Mouse (Mus musculus): ENCODE data around the gene Cyth1. TPM values are rescaled to one million over a fixed set of nuclear protein-coding genes. Genes with fewer than 3 reads are reported as not detected.

Gene Cyth1
- polyA plus RNA-seq, 1 experiment = 16.1 TPM

DNA sequence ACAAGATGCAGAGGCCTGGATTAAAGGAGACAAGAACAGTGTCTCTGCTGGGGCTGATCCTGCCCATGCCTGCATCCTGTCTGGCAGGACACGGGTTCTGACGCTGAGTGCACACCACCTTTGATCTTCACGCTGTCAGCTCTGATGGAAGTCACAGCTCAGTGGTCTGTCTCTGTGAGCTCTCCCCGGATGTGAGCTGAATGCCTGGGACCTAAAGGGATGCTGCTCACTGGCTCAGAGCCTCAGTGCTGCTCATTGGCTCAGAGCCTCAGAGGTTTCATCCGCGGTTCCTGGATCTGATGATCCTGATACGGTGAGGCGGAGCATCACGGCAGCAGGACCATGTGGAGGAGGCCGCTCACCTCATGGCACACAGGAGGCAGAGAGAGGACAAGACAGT lies 86.1 kb downstream of the Cyth1 start:
- Histone ChIP-seq H3ac (ENCODE audit: control insufficient read depth, insufficient read length) (no peak overlapping the region), H3K4me2 (ENCODE audit: low read depth) (no peak overlapping the region), H3K4me3 (no peak overlapping the region), H3K36me3 (ENCODE audit: control insufficient read depth, insufficient read depth) (peaks cover 2% of the 10 kb centered on the region), H3K27me3 (ENCODE audit: control insufficient read depth, insufficient read depth, insufficient read length) (no peaks in the 10 kb centered on the region), H3K79me2 (ENCODE audit: control insufficient read depth, insufficient read depth) (no peaks in the 10 kb centered on the region)
- TF ChIP-seq MYOD1 (IDR thresholded peaks at IDR 0.05; ENCODE audit: control insufficient read depth in 1 of 3, insufficient read length in 2 of 3, low read depth in 2 of 3) = no peak
- TF ChIP-seq POLR2A (IDR thresholded peaks at IDR 0.05; ENCODE audit: insufficient read length, low read depth) = no peak
- TF ChIP-seq MYOG (IDR thresholded peaks at IDR 0.05; ENCODE audit: control insufficient read depth in 1 of 3, insufficient read depth in 1 of 3, insufficient read length in 2 of 3, low read depth in 2 of 3) = no peak
- no peak for TF ChIP-seq REST (IDR thresholded peaks at IDR 0.05; ENCODE audit: insufficient read depth, insufficient read length)
- peak; percentile 25 for TF ChIP-seq POLR2AphosphoS2 (IDR thresholded peaks at IDR 0.05; ENCODE audit: insufficient read length, low read depth)
- TF ChIP-seq E2F4 (IDR thresholded peaks at IDR 0.05; ENCODE audit: insufficient read depth) = no peak

- no peaks in the 10 kb centered on the region for H3K36me3 ChIP-seq (ENCODE audit: control insufficient read depth, insufficient read depth)
- H3K4me3 ChIP-seq = no peak overlapping the region
- TF ChIP-seq POLR2AphosphoS2 (IDR thresholded peaks at IDR 0.05; ENCODE audit: insufficient read length, low read depth) (no peak), TCF12 (IDR thresholded peaks at IDR 0.05; ENCODE audit: insufficient read depth, poor library complexity, severe bottlenecking) (no peak), TCF3 (IDR thresholded peaks at IDR 0.05; ENCODE audit: insufficient read length, low read depth) (no peak), MYOD1 (IDR thresholded peaks at IDR 0.05; ENCODE audit: control insufficient read depth in 1 of 3, insufficient read length in 2 of 3, low read depth in 2 of 3) (no peak), SRF (IDR thresholded peaks at IDR 0.05; ENCODE audit: control insufficient read depth, insufficient read length, low read depth) (no peak), MAX (IDR thresholded peaks at IDR 0.05; ENCODE audit: low read depth) (no peak), MYOG (IDR thresholded peaks at IDR 0.05; ENCODE audit: control insufficient read depth in 1 of 3, insufficient read depth in 1 of 3, insufficient read length in 2 of 3, low read depth in 2 of 3) (no peak), USF1 (IDR thresholded peaks at IDR 0.05; ENCODE audit: low read depth) (no peak), REST (IDR thresholded peaks at IDR 0.05; ENCODE audit: insufficient read depth, insufficient read length) (no peak), CEBPB (IDR thresholded peaks at IDR 0.05; ENCODE audit: insufficient read depth, poor library complexity, severe bottlenecking) (no peak), POLR2A (IDR thresholded peaks at IDR 0.05; ENCODE audit: insufficient read length, low read depth) (no peak)
- H3ac ChIP-seq (ENCODE audit: control insufficient read depth, insufficient read length) = no peak overlapping the region
- no peak overlapping the region for H3K4me2 ChIP-seq (ENCODE audit: low read depth)
- H3K27me3 ChIP-seq (ENCODE audit: control insufficient read depth, insufficient read depth, insufficient read length) = no peaks in the 10 kb centered on the region
- no peaks in the 10 kb centered on the region for H3K79me2 ChIP-seq (ENCODE audit: control insufficient read depth, insufficient read depth)
These were observed 87.2 kb downstream of the Cyth1 start for GRCm38 (mm10) chr11:118161240-118161639.

GRCm38 (mm10) chr11:118160763-118161162 lies 87.6 kb downstream of the Cyth1 start:
- H3K79me2 ChIP-seq (ENCODE audit: control insufficient read depth, insufficient read depth) = no peaks in the 10 kb centered on the region
- H3K4me2 ChIP-seq (ENCODE audit: low read depth) = no peak overlapping the region
- no peak overlapping the region for H3K4me3 ChIP-seq
- no peak overlapping the region for H3ac ChIP-seq (ENCODE audit: control insufficient read depth, insufficient read length)
- H3K27me3 ChIP-seq (ENCODE audit: control insufficient read depth, insufficient read depth, insufficient read length) = no peaks in the 10 kb centered on the region
- no peaks in the 10 kb centered on the region for H3K36me3 ChIP-seq (ENCODE audit: control insufficient read depth, insufficient read depth)
- TF ChIP-seq E2F4 (IDR thresholded peaks at IDR 0.05; ENCODE audit: insufficient read depth) (no peak), MYOG (IDR thresholded peaks at IDR 0.05; ENCODE audit: control insufficient read depth in 1 of 3, insufficient read depth in 1 of 3, insufficient read length in 2 of 3, low read depth in 2 of 3) (no peak), USF1 (IDR thresholded peaks at IDR 0.05; ENCODE audit: low read depth) (no peak), POLR2A (IDR thresholded peaks at IDR 0.05; ENCODE audit: insufficient read length, low read depth) (no peak)

DNA sequence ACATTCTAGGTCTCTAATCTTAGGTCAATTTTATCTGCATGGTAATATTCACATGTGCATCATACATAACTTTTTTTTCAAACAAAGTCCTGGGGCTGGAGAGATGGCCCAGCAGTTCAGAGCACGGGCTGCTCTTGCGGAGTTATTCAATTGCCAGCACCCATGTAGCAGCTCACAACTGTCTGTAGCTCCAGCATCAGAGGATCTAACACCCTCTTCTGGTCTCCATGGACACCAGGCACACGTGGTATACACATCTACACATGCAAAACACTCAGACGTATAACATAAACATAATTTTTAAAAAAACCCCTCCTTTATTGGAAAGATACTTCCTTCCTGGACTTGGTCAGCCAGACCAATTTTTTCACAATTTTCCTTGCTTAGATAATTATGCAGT lies 89.6 kb downstream of the Cyth1 start:
- TF ChIP-seq MAX (IDR thresholded peaks at IDR 0.05; ENCODE audit: low read depth) = no peak
- TF ChIP-seq SRF (IDR thresholded peaks at IDR 0.05; ENCODE audit: control insufficient read depth, insufficient read length, low read depth) = no peak
- no peak for TF ChIP-seq POLR2A (IDR thresholded peaks at IDR 0.05; ENCODE audit: insufficient read length, low read depth)
- no peak for TF ChIP-seq POLR2AphosphoS2 (IDR thresholded peaks at IDR 0.05; ENCODE audit: insufficient read length, low read depth)
- no peak for TF ChIP-seq TCF12 (IDR thresholded peaks at IDR 0.05; ENCODE audit: insufficient read depth, poor library complexity, severe bottlenecking)
- no peak for TF ChIP-seq MYOD1 (IDR thresholded peaks at IDR 0.05; ENCODE audit: control insufficient read depth in 1 of 3, insufficient read length in 2 of 3, low read depth in 2 of 3)
- no peak for TF ChIP-seq TCF3 (IDR thresholded peaks at IDR 0.05; ENCODE audit: insufficient read length, low read depth)
- H3K36me3 ChIP-seq (ENCODE audit: control insufficient read depth, insufficient read depth) = no peaks in the 10 kb centered on the region
- H3K27me3 ChIP-seq (ENCODE audit: control insufficient read depth, insufficient read depth, insufficient read length) = no peaks in the 10 kb centered on the region

GRCm38 (mm10) chr11:118156480-118157060 lies 91.8 kb downstream of the Cyth1 start:
- H3K4me3 ChIP-seq = no peak overlapping the region
- H3K27me3 ChIP-seq (ENCODE audit: control insufficient read depth, insufficient read depth, insufficient read length) = no peaks in the 10 kb centered on the region
- TF ChIP-seq MAX (IDR thresholded peaks at IDR 0.05; ENCODE audit: low read depth) (no peak), REST (IDR thresholded peaks at IDR 0.05; ENCODE audit: insufficient read depth, insufficient read length) (no peak), USF1 (IDR thresholded peaks at IDR 0.05; ENCODE audit: low read depth) (no peak), E2F4 (IDR thresholded peaks at IDR 0.05; ENCODE audit: insufficient read depth) (no peak), SRF (IDR thresholded peaks at IDR 0.05; ENCODE audit: control insufficient read depth, insufficient read length, low read depth) (no peak), MYOG (IDR thresholded peaks at IDR 0.05; ENCODE audit: control insufficient read depth in 1 of 3, insufficient read depth in 1 of 3, insufficient read length in 2 of 3, low read depth in 2 of 3) (no peak)
- H3K36me3 ChIP-seq (ENCODE audit: control insufficient read depth, insufficient read depth) = no peaks in the 10 kb centered on the region
- H3ac ChIP-seq (ENCODE audit: control insufficient read depth, insufficient read length) = no peak overlapping the region
- no peaks in the 10 kb centered on the region for H3K79me2 ChIP-seq (ENCODE audit: control insufficient read depth, insufficient read depth)
- H3K4me2 ChIP-seq (ENCODE audit: low read depth) = no peak overlapping the region

More for the DNA sequence above, 89.6 kb downstream of the Cyth1 start:
- Histone ChIP-seq H3ac (ENCODE audit: control insufficient read depth, insufficient read length) (no peak overlapping the region), H3K4me3 (no peak overlapping the region), H3K79me2 (ENCODE audit: control insufficient read depth, insufficient read depth) (no peaks in the 10 kb centered on the region), H3K4me2 (ENCODE audit: low read depth) (no peak overlapping the region)

Measured in myocyte (in vitro differentiated cells).